Mouse (Mus musculus) liver, adult 2 months (tissue): ENCODE data around the gene Hcar1.

ENCODE experiments used
- CTCF ChIP-seq: fragments of 200-500 bp; IDR thresholded peaks from 2 replicates; pipeline ENCODE4 v1.5.1; 2011; ENCODE audit warnings: low read depth, low read length, control low read depth
- POLR2A ChIP-seq: fragments of 200-500 bp; IDR thresholded peaks from 2 replicates; pipeline ENCODE4 v1.6.1; 2011; ENCODE audit warnings: low read length, control low read depth; ENCODE audit not compliant: insufficient read depth; ENCODE audit errors: extremely low read depth

GRCm38 (mm10) chr5:123906146-123906975 lies 26.5 kb upstream of the Hcar1 start:
- TF ChIP-seq CTCF (no peak), POLR2A (no peak)
